Mouse (Mus musculus) thymus, postnatal 36 days (tissue): ENCODE measurements at regions not wholly inside any gene's neighbourhood (a gene's known extent, or its start where the extent isn't known, plus 50 kb on each side); places are given as distances from the start of the nearest gene placed in this dataset.

Experiments used
- DNase-seq, 2 experiments: peaks; one replicate each; pipeline ENCODE4 v3.0.0; 2022; ENCODE audit warnings: mixed read lengths in 2 of 2

DNA sequence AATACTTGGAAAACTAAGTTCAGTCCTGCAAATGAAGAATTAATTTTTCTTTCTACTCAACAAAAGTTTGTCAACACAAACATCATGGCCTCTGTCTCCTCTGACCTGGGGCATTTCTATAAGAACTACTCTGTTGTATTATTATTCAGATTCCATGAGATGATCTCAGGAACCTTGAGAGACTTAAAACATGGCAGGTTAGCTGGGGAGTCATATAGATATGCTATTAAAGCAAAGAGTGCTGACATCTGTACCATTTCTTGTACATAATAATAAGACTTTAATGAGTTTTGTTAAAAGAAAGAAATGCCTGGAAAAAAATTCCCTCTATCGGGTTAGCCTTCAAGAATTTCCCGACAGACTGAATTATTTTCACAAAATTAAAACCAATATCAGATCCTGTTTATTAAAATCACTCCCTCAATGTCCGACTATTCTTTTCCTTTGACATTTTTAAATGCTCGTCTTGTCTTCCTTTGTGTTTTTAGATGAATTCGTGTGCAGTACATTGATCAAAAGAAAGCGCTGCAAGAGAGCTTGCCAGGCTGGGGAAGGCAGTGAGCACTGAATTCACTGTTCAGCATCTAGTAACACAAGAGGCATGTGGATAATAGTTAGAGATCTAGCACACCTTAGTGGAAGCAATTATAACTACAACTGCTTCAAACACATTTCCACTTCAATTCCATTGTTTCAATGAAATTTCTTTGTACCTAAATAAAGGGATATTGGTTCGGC, 145.0 kb upstream of the Cxadr start:
- DNase-seq: no peak

- no peak for DNase-seq
Measured at GRCm38 (mm10) chr16:78153899-78154605, 147.2 kb upstream of the Cxadr start.

GRCm38 (mm10) chr16:78144146-78144545, 157.1 kb upstream of the Cxadr start:
- no peak for DNase-seq

DNA sequence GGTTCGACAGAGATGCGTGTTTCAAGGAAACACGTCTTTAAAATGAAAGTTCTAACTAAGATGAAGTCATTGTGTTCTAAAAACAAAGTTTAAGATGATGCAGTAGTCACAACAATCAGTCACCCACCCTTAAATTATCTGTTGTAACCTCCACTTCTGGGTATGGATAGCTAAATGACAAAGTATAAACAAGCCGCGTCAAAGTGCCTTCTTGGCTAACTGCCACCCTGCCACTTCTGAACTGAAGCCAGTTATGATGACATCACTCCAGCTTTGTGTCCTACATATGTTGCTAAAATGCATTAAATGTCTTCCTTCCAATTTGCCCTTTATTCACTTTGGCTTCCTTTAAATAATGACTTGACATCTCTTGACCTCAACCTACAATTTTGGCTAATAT, 165.8 kb upstream of the Cxadr start:
- no peak for DNase-seq

- no peak for DNase-seq
Measured at GRCm38 (mm10) chr16:78134531-78134930, 166.8 kb upstream of the Cxadr start.

DNA sequence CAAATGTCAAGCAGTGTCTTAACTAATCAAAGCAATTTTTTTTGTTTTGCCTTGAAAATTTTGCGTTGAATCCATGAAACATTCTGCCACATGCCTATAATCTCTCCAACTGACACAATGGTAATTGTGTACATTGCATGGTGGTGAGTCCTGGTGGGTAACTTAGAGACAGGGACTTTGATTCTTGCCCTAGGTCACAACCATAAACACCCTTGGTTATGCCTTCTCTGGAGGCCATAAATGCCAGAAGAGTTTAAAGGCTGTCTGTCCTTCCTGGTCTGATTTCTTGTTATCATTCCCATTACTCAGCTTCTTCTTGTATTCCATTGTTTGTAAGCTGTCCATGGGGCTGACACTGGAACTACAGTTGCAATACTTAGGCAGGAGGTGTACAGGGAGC, 179.6 kb upstream of the Cxadr start:
- DNase-seq: no peak

GRCm38 (mm10) chr16:78120346-78120899, 180.9 kb upstream of the Cxadr start:
- DNase-seq: no peak

GRCm38 (mm10) chr16:78104246-78104645, 197.0 kb upstream of the Cxadr start:
- no peak for DNase-seq

DNA sequence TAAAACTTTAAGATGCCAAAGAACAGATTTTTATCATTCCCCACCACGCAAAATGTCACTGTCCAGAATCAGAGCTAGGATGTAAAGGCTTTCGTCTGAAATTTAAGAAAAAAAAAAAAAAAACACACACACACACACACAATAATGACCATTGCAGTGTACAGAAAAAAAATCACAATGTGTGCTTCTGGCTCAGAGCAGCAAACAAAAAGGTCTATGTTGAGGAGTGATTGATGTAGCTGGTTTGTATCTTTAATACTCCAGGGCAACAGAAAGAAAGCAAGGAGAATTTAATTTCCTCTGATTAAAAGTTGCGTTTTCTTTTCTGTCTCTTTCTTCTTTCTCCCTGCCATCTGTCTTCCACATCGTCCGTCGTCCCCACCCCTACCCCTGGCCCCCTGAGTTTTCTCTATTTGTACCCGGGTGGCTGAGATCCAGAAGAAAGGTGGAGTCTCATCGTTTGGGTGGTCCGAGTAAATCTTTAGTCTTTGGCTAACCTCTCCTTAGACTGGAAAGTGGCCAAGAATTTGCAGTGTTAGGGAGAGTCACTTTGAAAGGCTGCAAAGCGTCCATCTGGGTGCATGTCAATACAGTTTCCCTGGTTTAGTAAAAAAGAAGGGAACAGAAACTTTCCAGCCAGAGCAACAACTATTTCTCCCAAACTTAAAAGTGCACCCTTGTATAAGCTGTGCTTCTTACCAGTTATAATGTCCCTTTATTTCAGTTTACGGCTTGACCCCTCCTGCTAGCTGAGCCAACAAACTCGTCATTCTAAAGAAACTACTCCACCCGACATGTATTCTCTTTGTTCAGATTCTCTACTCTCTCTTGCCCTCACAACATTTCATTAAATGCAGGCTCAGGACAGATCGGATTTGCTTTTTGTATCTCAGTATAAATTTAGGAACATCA, 199.6 kb upstream of the Cxadr start:
- DNase-seq: no peak

- DNase-seq: no peak
Measured at GRCm38 (mm10) chr16:78099842-78100241, 201.4 kb upstream of the Cxadr start.

- DNase-seq: no peak
Measured at GRCm38 (mm10) chr16:78099114-78099513, 202.2 kb upstream of the Cxadr start.

DNA sequence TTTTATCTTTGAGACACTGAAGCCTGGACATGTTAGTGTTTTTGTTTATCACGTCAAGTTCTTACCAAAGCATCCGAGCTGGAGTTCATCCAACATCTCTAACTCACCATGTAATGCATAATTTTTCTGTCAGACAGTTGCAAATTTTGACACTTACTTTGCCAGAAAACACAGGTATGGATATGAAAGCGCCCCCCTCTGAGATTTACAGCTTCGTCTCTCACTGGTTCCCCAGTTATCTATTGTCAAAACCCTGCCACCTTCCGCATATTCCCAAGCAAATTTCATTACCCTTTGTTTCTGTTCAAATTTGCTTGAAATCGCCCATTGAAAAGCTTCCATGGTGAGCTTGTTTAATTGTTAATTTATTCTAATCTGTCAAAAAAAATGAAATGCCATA, 202.7 kb upstream of the Cxadr start:
- no peak for DNase-seq

DNA sequence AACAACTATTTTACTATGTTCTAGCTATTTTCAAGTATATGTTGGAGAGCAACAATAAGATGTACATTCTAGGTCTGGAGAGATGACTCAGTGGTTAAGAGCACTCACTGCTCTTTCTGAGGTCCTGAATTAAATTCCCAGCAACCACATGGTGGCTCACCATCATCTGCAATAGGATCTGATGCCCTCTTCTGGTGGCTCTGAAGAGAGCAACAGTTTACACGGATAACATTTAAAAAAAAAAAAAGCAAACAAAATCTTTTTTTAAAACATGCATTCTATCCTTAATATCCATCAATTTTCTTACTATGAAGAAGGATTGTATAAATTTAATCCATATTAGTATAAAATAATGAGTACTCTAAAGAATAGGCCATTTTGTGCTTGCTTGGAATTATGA, 204.7 kb upstream of the Cxadr start:
- DNase-seq: no peak

DNA sequence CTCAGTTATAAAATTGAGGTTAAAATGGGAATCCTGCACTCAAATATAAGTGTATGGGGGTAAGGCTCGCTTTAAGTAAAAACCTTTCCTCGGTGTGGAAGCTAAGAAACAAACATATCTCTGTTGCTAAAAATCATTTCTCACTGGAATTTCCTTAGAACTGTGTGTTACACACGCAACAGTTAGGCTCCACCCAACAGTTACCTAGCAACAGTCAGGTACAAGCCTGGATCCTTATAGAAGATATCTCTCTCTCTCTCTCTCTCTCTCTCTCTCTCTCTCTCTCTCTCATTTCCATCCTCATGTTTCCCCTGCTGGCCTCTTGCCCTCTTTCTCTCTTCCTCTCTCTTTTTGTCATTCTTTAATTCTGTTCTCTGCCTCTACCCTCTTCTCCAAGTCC, 211.1 kb upstream of the Cxadr start:
- no peak for DNase-seq

DNA sequence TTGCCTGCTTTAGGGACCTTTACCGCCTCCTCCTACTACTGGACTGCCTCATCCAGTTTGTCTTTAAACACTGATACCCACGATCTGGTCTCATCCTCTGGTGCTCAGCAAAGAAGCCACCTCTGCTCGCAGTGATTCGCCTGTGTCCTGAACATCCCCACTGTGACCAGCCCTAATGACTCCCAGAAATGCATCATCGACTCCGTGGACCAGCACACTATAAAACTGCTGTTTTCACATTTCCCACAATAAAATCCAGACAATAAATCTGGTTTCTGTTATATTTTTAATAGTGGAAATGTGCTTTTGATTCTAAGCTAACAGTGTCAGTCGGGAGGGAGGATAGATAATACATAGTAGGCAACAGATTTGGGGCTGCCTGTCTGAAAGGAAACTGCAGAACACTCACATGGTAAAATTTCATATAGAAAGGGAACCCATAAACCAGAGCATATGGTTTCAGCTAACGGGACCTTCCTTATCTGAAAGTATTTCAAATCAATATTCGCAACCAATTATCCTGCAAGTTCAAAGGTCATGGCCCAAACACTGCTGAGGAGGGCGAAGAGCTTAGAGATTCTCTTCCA, 233.7 kb upstream of the Cxadr start:
- DNase-seq: no peak

GRCm38 (mm10) chr16:78060516-78060915, 240.8 kb upstream of the Cxadr start:
- DNase-seq: no peak

DNA sequence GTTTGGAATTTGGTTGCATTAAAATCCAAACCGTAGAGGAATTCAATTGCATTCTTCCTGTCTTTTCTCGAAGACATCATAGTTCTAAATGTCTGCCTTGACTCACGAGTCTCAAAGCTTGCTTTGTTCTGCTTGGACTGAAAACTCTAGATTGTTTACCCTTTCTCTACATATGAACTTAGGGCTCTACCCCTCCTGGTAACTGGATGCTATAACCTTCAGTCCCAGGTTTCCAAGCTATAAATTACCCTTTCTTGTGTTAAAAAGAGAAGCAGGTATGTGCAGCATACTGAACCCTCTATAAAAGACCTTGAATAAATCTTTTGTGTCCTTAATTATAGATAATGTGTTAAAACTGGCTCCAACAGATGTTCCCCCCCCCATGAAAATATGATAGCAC, 243.7 kb upstream of the Cxadr start:
- no peak for DNase-seq

- no peak for DNase-seq
Measured at GRCm38 (mm10) chr16:78052133-78052532, 249.2 kb upstream of the Cxadr start.

GRCm38 (mm10) chr16:78040149-78040920, 261.0 kb upstream of the Cxadr start:
- DNase-seq: no peak

DNA sequence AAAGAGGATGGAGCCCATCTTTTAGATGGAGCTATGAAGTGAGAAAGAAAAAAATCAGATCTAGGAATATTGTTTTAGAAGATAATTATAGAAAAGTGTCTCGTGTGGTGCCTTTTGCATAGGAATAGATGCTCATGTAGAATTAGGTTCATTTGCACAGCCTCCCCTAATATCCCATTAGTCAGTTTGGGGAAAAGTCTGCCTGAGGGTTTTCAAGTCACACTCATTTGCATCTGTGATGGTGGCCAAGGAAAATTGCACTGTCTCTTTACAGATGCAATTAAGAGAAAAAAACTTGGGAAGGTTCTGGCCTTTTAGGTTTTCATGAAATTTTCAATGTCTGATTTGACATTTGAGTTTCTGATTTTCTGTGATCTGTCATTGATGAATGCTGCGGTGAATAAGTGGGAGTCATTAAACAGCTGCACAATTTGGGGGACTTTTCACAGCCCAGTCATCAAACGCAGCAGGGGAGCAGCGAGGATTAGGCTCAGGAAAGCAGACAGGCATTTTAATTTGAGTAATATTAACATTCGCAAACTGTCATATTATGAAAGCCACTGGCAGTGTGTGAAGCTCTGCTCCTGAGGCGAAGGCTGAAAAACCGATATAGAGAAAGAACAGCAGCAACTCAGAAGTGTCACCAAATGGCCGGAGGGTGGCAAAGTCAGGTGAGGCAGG, 281.5 kb upstream of the Cxadr start:
- DNase-seq: no peak

- DNase-seq: no peak
Measured at GRCm38 (mm10) chr16:78015401-78015800, 285.9 kb upstream of the Cxadr start.
